Mouse (Mus musculus): ENCODE data around the gene Lmnb2. TPM values are rescaled to one million over a fixed set of nuclear protein-coding genes. Genes with fewer than 3 reads are reported as not detected.

The Lmnb2 gene
- polyA plus RNA-seq, 1 experiment, result 26.1 TPM

DNA sequence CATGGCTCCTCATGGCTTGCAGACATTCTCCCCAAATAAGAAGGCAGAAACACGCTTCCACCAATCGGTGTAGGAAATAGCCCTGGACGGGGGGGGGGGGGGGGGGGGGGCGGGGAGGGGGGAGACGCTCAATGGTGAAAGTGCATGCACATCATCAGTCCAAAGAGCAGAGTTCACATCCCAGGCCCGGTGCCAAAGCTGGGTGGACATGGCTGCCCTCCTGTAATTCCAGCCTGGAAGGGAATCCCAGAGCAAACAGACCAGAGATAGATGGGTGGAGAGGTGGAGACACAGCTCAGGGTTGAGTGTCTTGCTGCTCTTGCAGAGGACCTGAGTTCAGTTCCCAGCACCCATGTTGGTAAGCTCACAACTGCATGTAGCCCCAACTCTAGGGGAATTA, 47.1 kb downstream of the Lmnb2 start:
- no peak for DNase-seq (ENCODE audit: low read depth, low spot score)
- 34% methylated on average over 3 of the region's 6 CpGs for WGBS

GRCm38 (mm10) chr10:80864446-80864845, 53.6 kb downstream of the Lmnb2 start:
- DNase-seq (ENCODE audit: low read depth, low spot score), result no peak
- 89% methylated on average over 16 of the region's 16 CpGs for WGBS

DNA sequence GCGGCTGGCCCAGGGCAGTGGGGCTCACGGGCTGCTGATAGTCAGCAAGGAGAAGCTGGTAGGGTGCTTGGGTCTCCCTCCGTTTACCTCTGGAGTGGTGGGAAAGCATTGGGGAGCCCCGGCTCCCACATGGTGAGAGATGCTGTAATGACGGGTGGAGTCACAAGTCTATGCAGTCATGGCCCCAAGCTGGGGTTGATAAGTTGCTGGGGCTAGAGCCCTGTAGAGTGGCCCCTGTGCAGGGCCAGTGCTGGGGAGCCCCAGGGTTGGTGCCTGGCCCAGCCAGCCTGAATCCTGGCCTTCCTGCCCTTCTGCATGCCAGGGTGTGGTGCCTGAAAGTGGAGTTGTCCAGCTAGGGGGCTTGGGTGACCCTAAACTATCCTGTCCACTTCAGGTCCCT, 55.7 kb downstream of the Lmnb2 start:
- 92% methylated on average over 5 of the region's 5 CpGs for WGBS
- no peak for DNase-seq (ENCODE audit: low read depth, low spot score)

GRCm38 (mm10) chr10:80858350-80858935, 59.6 kb downstream of the Lmnb2 start:
- 80% methylated on average over 7 of the region's 7 CpGs for WGBS

GRCm38 (mm10) chr10:80857848-80858247, 60.2 kb downstream of the Lmnb2 start:
- WGBS, result 79% methylated on average over 3 of the region's 3 CpGs
- DNase-seq (ENCODE audit: low read depth, low spot score), result no peak

More at GRCm38 (mm10) chr10:80858350-80858935, 59.6 kb downstream of the Lmnb2 start:
- no peak for DNase-seq (ENCODE audit: low read depth, low spot score)

- DNase-seq (ENCODE audit: low read depth, low spot score), result no peak
- WGBS, result 70% methylated on average over 8 of the region's 8 CpGs
Measured at GRCm38 (mm10) chr10:80857386-80857785, 60.7 kb downstream of the Lmnb2 start.

DNA sequence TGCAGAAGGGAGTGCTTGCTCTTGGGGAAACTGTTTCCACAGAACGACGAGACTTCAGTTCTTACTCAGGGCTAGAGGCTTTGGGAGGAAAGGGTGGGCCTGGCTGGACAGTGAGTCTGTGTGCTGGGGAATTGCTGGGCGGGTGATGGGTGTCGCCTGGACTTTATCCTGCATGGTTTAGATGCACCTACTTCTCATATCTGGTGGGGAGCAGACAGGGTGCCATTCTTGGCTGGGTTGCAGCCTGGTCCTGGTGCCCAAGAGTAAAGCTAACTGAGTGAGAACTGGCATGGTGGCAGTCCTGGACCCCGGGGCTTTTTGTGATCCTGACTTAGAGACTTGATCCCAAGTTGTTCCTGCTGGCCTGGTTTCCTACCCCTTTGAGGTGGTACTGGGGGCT, 61.1 kb downstream of the Lmnb2 start:
- DNase-seq (ENCODE audit: low read depth, low spot score), result no peak
- 55% methylated on average over 5 of the region's 5 CpGs for WGBS

DNA sequence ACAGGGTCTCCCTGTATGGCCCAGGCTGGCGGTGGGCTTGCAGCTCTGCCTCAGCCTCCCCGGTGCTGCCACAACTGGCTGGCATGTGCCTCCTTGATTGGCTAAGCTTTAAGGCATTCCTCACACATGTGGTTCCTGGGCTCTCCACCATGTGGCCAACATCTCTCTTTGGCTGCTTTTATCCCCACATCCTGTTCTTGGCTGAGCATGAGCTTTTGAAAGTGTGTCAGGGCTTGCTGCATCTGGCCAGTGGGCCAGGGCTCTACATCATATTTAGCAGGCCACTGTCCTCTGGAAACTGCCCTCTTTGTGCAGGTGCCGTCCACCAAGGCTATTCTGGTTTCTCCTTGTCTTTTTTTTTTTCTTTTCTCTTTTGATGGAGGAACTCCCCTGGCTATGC, 61.8 kb downstream of the Lmnb2 start:
- DNase-seq (ENCODE audit: low read depth, low spot score), result no peak

DNA sequence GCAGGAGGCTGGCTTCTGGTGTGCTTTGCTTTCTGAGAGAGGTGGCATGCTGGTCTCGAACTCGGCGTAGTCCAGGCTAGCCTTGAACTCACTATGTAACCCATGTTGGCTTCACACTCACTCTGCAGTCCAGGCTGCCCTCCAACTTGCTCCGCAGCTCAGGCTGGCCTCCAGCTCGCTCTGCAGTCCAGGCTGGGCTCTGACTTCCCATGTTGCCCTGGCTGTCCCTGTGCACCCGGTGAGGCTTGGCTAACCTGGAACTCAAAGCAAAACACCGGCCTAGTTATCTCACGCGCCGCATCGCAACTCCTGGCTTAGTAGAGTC, 62.3 kb downstream of the Lmnb2 start:
- WGBS, result 9% methylated on average over 11 of the region's 11 CpGs
- DNase-seq (ENCODE audit: low read depth, low spot score), result no peak

More for the DNA sequence above, 61.8 kb downstream of the Lmnb2 start:
- WGBS, result 49% methylated on average over 3 of the region's 3 CpGs

- WGBS, result under 1% methylated on average over 81 of the region's 81 CpGs
- peak; percentile 62 for DNase-seq (ENCODE audit: low read depth, low spot score)
Measured at GRCm38 (mm10) chr10:80854913-80855748, 62.9 kb downstream of the Lmnb2 start, which contains the start of the genes Lsm7 and Sppl2b. Gene Lsm7 (minus strand): TSS chr10:80855209. Gene Sppl2b (plus strand): TSS chr10:80855275.

Other genes with a start within 250 kb of the Lmnb2 start
- gene Mknk2, start 240.1 kb downstream of the Lmnb2 start, polyA plus RNA-seq (2012; rRNA removed), result 112 and 121 TPM in 2 replicates
- gene Mob3a, start 216.3 kb downstream of the Lmnb2 start, polyA plus RNA-seq (2012; rRNA removed), result 39.2 and 40.8 TPM in 2 replicates
- 22.8 and 30.0 TPM in 2 replicates for gene Izumo4, start 216.1 kb downstream of the Lmnb2 start, polyA plus RNA-seq (2012; rRNA removed)
- gene Ap3d1, start 176.0 kb downstream of the Lmnb2 start, polyA plus RNA-seq (2012; rRNA removed), result 75.1 and 109 TPM in 2 replicates
- gene Dot1l, start 163.0 kb downstream of the Lmnb2 start, polyA plus RNA-seq (2012; rRNA removed), result 20.0 and 29.6 TPM in 2 replicates
- 26.8 and 30.3 TPM in 2 replicates for gene Sf3a2, start 120.0 kb downstream of the Lmnb2 start, polyA plus RNA-seq (2012; rRNA removed)
- gene Plekhj1, start 119.6 kb downstream of the Lmnb2 start, polyA plus RNA-seq (2012; rRNA removed), result 50.7 and 54.0 TPM in 2 replicates
- 0.63 and 0.96 TPM in 2 replicates for gene Amh, start 113.0 kb downstream of the Lmnb2 start, polyA plus RNA-seq (2012; rRNA removed)
- not detected in 2 replicates for gene Jsrp1, start 104.7 kb downstream of the Lmnb2 start, polyA plus RNA-seq (2012; rRNA removed)
- gene Oaz1, start 91.6 kb downstream of the Lmnb2 start, polyA plus RNA-seq (2012; rRNA removed), result 980 and 1,000 TPM in 2 replicates
- 0.04 and 0.05 TPM in 2 replicates for gene Lingo3, start 74.2 kb downstream of the Lmnb2 start, polyA plus RNA-seq (2012; rRNA removed)
- gene Lsm7, start 63.0 kb downstream of the Lmnb2 start, polyA plus RNA-seq (2012; rRNA removed), result 114 and 134 TPM in 2 replicates
- gene Sppl2b, start 63.0 kb downstream of the Lmnb2 start, polyA plus RNA-seq (2012; rRNA removed), result 48.4 and 72.7 TPM in 2 replicates
- gene Tmprss9, start 46.4 kb downstream of the Lmnb2 start, polyA plus RNA-seq (2012; rRNA removed), result 0.21 and 0.32 TPM in 2 replicates
- gene Timm13, start 17.3 kb downstream of the Lmnb2 start, polyA plus RNA-seq (2012; rRNA removed), result 199 and 214 TPM in 2 replicates
- 18.3 and 23.8 TPM in 2 replicates for gene Gadd45b, start 11.8 kb upstream of the Lmnb2 start, polyA plus RNA-seq (2012; rRNA removed)
- gene Gng7, start 96.7 kb upstream of the Lmnb2 start, polyA plus RNA-seq (2012; rRNA removed), result 0.83 and 1.1 TPM in 2 replicates
- gene Diras1, start 107.4 kb upstream of the Lmnb2 start, polyA plus RNA-seq (2012; rRNA removed), result 0.22 and 0.36 TPM in 2 replicates
- gene Slc39a3, start 119.2 kb upstream of the Lmnb2 start, polyA plus RNA-seq (2012; rRNA removed), result 26.3 and 26.5 TPM in 2 replicates
- gene Sgta, start 141.9 kb upstream of the Lmnb2 start, polyA plus RNA-seq (2012; rRNA removed), result 143 and 164 TPM in 2 replicates
- 31.5 and 36.1 TPM in 2 replicates for gene Thop1, start 151.8 kb upstream of the Lmnb2 start, polyA plus RNA-seq (2012; rRNA removed)
- 38.1 and 162 TPM in 2 replicates for gene Creb3l3, start 180.6 kb upstream of the Lmnb2 start, polyA plus RNA-seq (2012; rRNA removed)
- 212 and 265 TPM in 2 replicates for gene Map2k2, start 187.7 kb upstream of the Lmnb2 start, polyA plus RNA-seq (2012; rRNA removed)
- gene Zbtb7a, start 217.0 kb upstream of the Lmnb2 start, polyA plus RNA-seq (2012; rRNA removed), result 47.6 and 80.0 TPM in 2 replicates
- gene Pias4, start 249.7 kb upstream of the Lmnb2 start, polyA plus RNA-seq (2012; rRNA removed), result 40.4 and 40.5 TPM in 2 replicates